Mouse (Mus musculus): ENCODE measurements at regions not wholly inside any gene's neighbourhood (a gene's known extent, or its start where the extent isn't known, plus 50 kb on each side); places are given as distances from the start of the nearest gene placed in this dataset.

DNA sequence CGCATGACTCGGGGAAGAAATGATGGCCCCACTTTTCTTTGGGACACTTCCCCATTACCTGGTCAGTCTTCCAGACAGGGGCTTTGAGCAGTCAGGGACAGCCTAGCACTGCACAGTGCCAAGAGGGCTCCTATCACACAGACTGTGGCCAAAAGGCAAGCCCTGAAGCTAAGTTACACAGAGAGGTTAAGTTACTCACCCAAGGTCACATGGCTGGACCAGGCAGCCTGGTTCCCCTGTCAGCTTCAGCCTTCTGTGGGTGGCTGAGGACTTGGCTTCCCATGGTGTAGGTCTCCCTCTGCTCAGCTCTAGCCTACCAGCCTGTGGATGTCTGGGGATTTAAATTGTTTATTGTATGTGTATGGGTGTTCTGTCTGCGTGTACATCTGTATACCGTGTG, 59.4 kb upstream of the Ptpn1 start:
- H3K4me2 ChIP-seq (ENCODE audit: insufficient read depth, low read depth, poor library complexity, severe bottlenecking) = no peak overlapping the region
- no peak overlapping the region for H3K9ac ChIP-seq (ENCODE audit: insufficient read depth, low read depth)
- in situ Hi-C loops (cut with MboI; ENCODE audit: low pct_ligation_motif_present, low pct_unique_long_range_greater_than_20kb, low sequenced_read_pairs) (no loop called here), dilution Hi-C loops (cut with MboI; ENCODE audit: extremely low pct_ligation_motif_present, extremely low pct_unique_long_range_greater_than_20kb, low sequenced_read_pairs) (no loop called here)
- peaks cover 81% of the 10 kb centered on the region for H3K27me3 ChIP-seq (replicated peaks)
- H3K79me2 ChIP-seq (replicated peaks; ENCODE audit: control insufficient read depth, extremely low read depth, insufficient read depth, poor library complexity, severe bottlenecking) = no peaks in the 10 kb centered on the region
- no peak overlapping the region for H3K27ac ChIP-seq (ENCODE audit: insufficient read depth, low read depth)
- no peak overlapping the region for H3K4me3 ChIP-seq (replicated peaks in 1 of 3; ENCODE audit: low read depth in 2 of 3, low read length in 2 of 3, poor library complexity in 1 of 3)
- H3K4me1 ChIP-seq (ENCODE audit: control insufficient read depth in 1 of 2, insufficient read depth in 2 of 2) = no peaks in the 10 kb centered on the region; a peak in 1 of 4 replicates
- no peak for DNase-seq (ENCODE audit: extremely low read depth)
- H3K9me3 ChIP-seq (replicated peaks; ENCODE audit: low read length) = peaks cover 4% of the 10 kb centered on the region
- no peak for TF ChIP-seq ETS1 (conservative IDR thresholded peaks at IDR 0.05; ENCODE audit: low read depth, low read length)
- TF ChIP-seq PAX5 (IDR thresholded peaks at IDR 0.05; ENCODE audit: low read length) = no peak
- no peak for TF ChIP-seq MEF2A (IDR thresholded peaks at IDR 0.05; ENCODE audit: borderline replicate concordance, low read depth, low read length)
- no peak for TF ChIP-seq GABPA (IDR thresholded peaks at IDR 0.05; ENCODE audit: insufficient replicate concordance, low read depth, low read length)
- no peak for TF ChIP-seq NELFE (IDR thresholded peaks at IDR 0.05; ENCODE audit: low read depth, low read length)
- TF ChIP-seq TBP (conservative IDR thresholded peaks at IDR 0.05; ENCODE audit: low read depth, low read length) = no peak
- no peak for TF ChIP-seq SIN3A (IDR thresholded peaks at IDR 0.05; ENCODE audit: low read length)
- TF ChIP-seq USF1 (IDR thresholded peaks at IDR 0.05; ENCODE audit: low read depth, low read length) = no peak
- TF ChIP-seq ZMIZ1 (IDR thresholded peaks at IDR 0.05; ENCODE audit: low read depth, low read length) = no peak
- TF ChIP-seq CHD1 (IDR thresholded peaks at IDR 0.05; ENCODE audit: low read depth, low read length) = no peak
- TF ChIP-seq HCFC1 (IDR thresholded peaks at IDR 0.05; ENCODE audit: low read depth, low read length) = no peak
- TF ChIP-seq BHLHE40 (IDR thresholded peaks at IDR 0.05; ENCODE audit: low read depth, low read length) = no peak
- no peak for TF ChIP-seq ELF1 (IDR thresholded peaks at IDR 0.05; ENCODE audit: low read depth, low read length)
- no peak for TF ChIP-seq JUN (IDR thresholded peaks at IDR 0.05; ENCODE audit: insufficient read depth, low read depth, low read length)
- TF ChIP-seq UBTF (IDR thresholded peaks at IDR 0.05; ENCODE audit: low read depth, low read length) = no peak
- TF ChIP-seq CTCF (conservative IDR thresholded peaks at IDR 0.05 in 1 of 2, IDR thresholded peaks at IDR 0.05 in 1 of 2; ENCODE audit: low read depth in 2 of 2, low read length in 2 of 2) = no peak
- no peak for TF ChIP-seq CHD2 (IDR thresholded peaks at IDR 0.05; ENCODE audit: low read length)
- TF ChIP-seq MXI1 (IDR thresholded peaks at IDR 0.05; ENCODE audit: low read depth, low read length) = no peak
- no peaks in the 10 kb centered on the region for H3K36me3 ChIP-seq (replicated peaks in 1 of 2; ENCODE audit: control insufficient read depth in 1 of 2, insufficient read depth in 1 of 2, low read length in 1 of 2)

GRCm38 (mm10) chr2:167870153-167870552, 61.7 kb upstream of the Ptpn1 start:
- H3K4me2 ChIP-seq (ENCODE audit: insufficient read depth, low read depth, poor library complexity, severe bottlenecking) = no peak overlapping the region
- dilution Hi-C loops (cut with MboI; ENCODE audit: extremely low pct_ligation_motif_present, extremely low pct_unique_long_range_greater_than_20kb, low sequenced_read_pairs) (no loop called here), in situ Hi-C loops (cut with MboI; ENCODE audit: low pct_ligation_motif_present, low pct_unique_long_range_greater_than_20kb, low sequenced_read_pairs) (no loop called here)
- no peaks in the 10 kb centered on the region for H3K36me3 ChIP-seq (replicated peaks in 1 of 2; ENCODE audit: control insufficient read depth in 1 of 2, insufficient read depth in 1 of 2, low read length in 1 of 2)
- no peak for TF ChIP-seq MAFK (IDR thresholded peaks at IDR 0.05; ENCODE audit: insufficient replicate concordance, low read length)
- no peak for TF ChIP-seq KAT2A (IDR thresholded peaks at IDR 0.05; ENCODE audit: insufficient replicate concordance, low read length)
- TF ChIP-seq CTCF (conservative IDR thresholded peaks at IDR 0.05 in 1 of 2, IDR thresholded peaks at IDR 0.05 in 1 of 2; ENCODE audit: low read depth in 2 of 2, low read length in 2 of 2) = no peak
- TF ChIP-seq RAD21 (IDR thresholded peaks at IDR 0.05; ENCODE audit: low read depth, low read length) = no peak
- TF ChIP-seq NELFE (IDR thresholded peaks at IDR 0.05; ENCODE audit: low read depth, low read length) = no peak
- no peak for TF ChIP-seq SMC3 (IDR thresholded peaks at IDR 0.05; ENCODE audit: low read depth, low read length)
- TF ChIP-seq JUN (IDR thresholded peaks at IDR 0.05; ENCODE audit: insufficient read depth, low read depth, low read length) = no peak
- TF ChIP-seq CHD1 (IDR thresholded peaks at IDR 0.05; ENCODE audit: low read depth, low read length) = no peak
- TF ChIP-seq MAZ (IDR thresholded peaks at IDR 0.05; ENCODE audit: low read depth, low read length) = no peak
- no peak for TF ChIP-seq GABPA (IDR thresholded peaks at IDR 0.05; ENCODE audit: insufficient replicate concordance, low read depth, low read length)
- no peak for TF ChIP-seq NRF1 (IDR thresholded peaks at IDR 0.05; ENCODE audit: low read depth, low read length)
- no peak for TF ChIP-seq ZKSCAN1 (IDR thresholded peaks at IDR 0.05; ENCODE audit: borderline replicate concordance, low read depth, low read length)
- TF ChIP-seq USF2 (conservative IDR thresholded peaks at IDR 0.05; ENCODE audit: low read depth, low read length) = no peak
- TF ChIP-seq ELF1 (IDR thresholded peaks at IDR 0.05; ENCODE audit: low read depth, low read length) = no peak
- no peak for TF ChIP-seq USF1 (IDR thresholded peaks at IDR 0.05; ENCODE audit: low read depth, low read length)
- no peaks in the 10 kb centered on the region; a peak in 1 of 4 replicates for H3K4me1 ChIP-seq (ENCODE audit: control insufficient read depth in 1 of 2, insufficient read depth in 2 of 2)
- DNase-seq (ENCODE audit: extremely low read depth) = no peak
- no peak overlapping the region for H3K9ac ChIP-seq (ENCODE audit: insufficient read depth, low read depth)
- no peaks in the 10 kb centered on the region for H3K79me2 ChIP-seq (replicated peaks; ENCODE audit: control insufficient read depth, extremely low read depth, insufficient read depth, poor library complexity, severe bottlenecking)
- H3K9me3 ChIP-seq (replicated peaks; ENCODE audit: low read length) = peaks cover 4% of the 10 kb centered on the region
- H3K4me3 ChIP-seq (replicated peaks in 1 of 3; ENCODE audit: low read depth in 2 of 3, low read length in 2 of 3, poor library complexity in 1 of 3) = no peak overlapping the region
- H3K27ac ChIP-seq (ENCODE audit: insufficient read depth, low read depth) = no peak overlapping the region
- H3K27me3 ChIP-seq (replicated peaks) = peaks cover 89% of the 10 kb centered on the region
